Mouse (Mus musculus): ENCODE measurements around the gene Ttc4. TPM values are rescaled to one million over a fixed set of nuclear protein-coding genes. Genes with fewer than 3 reads are reported as not detected.

Gene Ttc4
- total RNA-seq, 2 experiments from 2014 or later = 17.0 to 17.3 TPM

DNA sequence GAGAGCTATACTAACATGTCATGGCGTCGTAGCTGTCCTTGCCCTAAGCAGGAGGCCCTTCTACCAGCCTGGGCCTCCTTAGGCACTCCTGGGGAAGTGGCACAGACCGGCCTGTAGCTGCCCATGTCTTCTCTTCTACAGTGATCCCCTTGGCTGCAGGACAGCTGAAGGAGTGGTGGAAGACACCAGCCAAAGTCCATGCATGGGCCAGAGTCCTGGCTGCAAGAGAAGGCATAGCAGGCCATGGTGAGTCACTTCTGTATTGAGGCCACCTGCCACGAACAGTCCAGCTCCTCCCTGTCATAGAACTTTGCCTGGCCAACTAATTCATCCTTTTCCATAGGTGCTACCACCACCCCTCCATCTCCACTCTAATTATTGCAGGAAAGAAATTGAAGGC lies 59.8 kb downstream of the Ttc4 start:
- intact Hi-C loops (cut with DNase I) = no loop called here
- no peak for DNase-seq (ENCODE audit: low spot score)

GRCm38 (mm10) chr4:106617056-106617455 lies 61.7 kb downstream of the Ttc4 start, which contains the start of gene Lexm:
Gene Lexm, minus strand, starts transcription at chr4:106617241.
- intact Hi-C loops (cut with DNase I) = no loop called here

GRCm38 (mm10) chr4:106615637-106616036 lies 63.1 kb downstream of the Ttc4 start:
- DNase-seq (ENCODE audit: low spot score) = no peak
- intact Hi-C loops (cut with DNase I) = no loop called here

More at GRCm38 (mm10) chr4:106617056-106617455, 61.7 kb downstream of the Ttc4 start, which contains the start of gene Lexm:
- no peak for DNase-seq (ENCODE audit: low spot score)

- intact Hi-C loops (cut with DNase I) = loop anchor here (1.0 to 5.0 kb wide), 2 partner anchors 93 to 547 kb away; no protein-coding TSS in a partner anchor
- DNase-seq (ENCODE audit: low spot score) = no peak
Measured at GRCm38 (mm10) chr4:106614881-106615280, 63.9 kb downstream of the Ttc4 start.

GRCm38 (mm10) chr4:106614180-106614797 lies 64.5 kb downstream of the Ttc4 start:
- DNase-seq (ENCODE audit: low spot score) = no peak

GRCm38 (mm10) chr4:106613560-106613959 lies 65.2 kb downstream of the Ttc4 start:
- intact Hi-C loops (cut with DNase I) = loop anchor here (5.0 kb wide), 1 partner anchor 549 kb away; no protein-coding TSS in a partner anchor
- no peak for DNase-seq (ENCODE audit: low spot score)

More at GRCm38 (mm10) chr4:106614180-106614797, 64.5 kb downstream of the Ttc4 start:
- intact Hi-C loops (cut with DNase I) = loop anchor here (1.0 to 5.0 kb wide), 2 partner anchors 94 to 548 kb away; no protein-coding TSS in a partner anchor

GRCm38 (mm10) chr4:106613105-106613504 lies 65.6 kb downstream of the Ttc4 start:
- intact Hi-C loops (cut with DNase I) = loop anchor here (5.0 kb wide), 1 partner anchor 549 kb away; no protein-coding TSS in a partner anchor
- no peak for DNase-seq (ENCODE audit: low spot score)

Other genes starting within 250 kb of the Ttc4 start
- not detected for gene Pcsk9, start 214.6 kb downstream of the Ttc4 start, total RNA-seq (2021)
- not detected for gene Bsnd, start 186.7 kb downstream of the Ttc4 start, total RNA-seq (2021)
- gene Dhcr24, start 117.9 kb downstream of the Ttc4 start, total RNA-seq (2021) = 1 to 10 TPM; 2.4 TPM
- gene Lexm, start 61.7 kb downstream of the Ttc4 start, total RNA-seq (2021) = not detected
- under 1 TPM in 1 of 2 experiments, not detected in 1; 0.08 TPM for gene Ttc22, start 56.5 kb downstream of the Ttc4 start, total RNA-seq (2021)
- 1 to 10 TPM; 4.2 to 5.6 TPM for gene Pars2, start 27.9 kb downstream of the Ttc4 start, total RNA-seq (2021)
- under 1 TPM; 0.08 to 0.22 TPM for gene Mroh7, start 52.0 kb upstream of the Ttc4 start, total RNA-seq (2021)
- gene Fam151a, start 54.9 kb upstream of the Ttc4 start, total RNA-seq (2021) = under 1 TPM; 0.39 to 0.64 TPM
- 10 to 100 TPM; 28.6 to 37.1 TPM for gene Acot11, start 126.1 kb upstream of the Ttc4 start, total RNA-seq (2021)
- 10 to 100 TPM; 41.6 to 45.0 TPM for gene Ssbp3, start 231.8 kb upstream of the Ttc4 start, total RNA-seq (2021)